Mouse (Mus musculus): Measurements from ENCODE around the gene Plekhm1.

Plekhm1 gene

GRCm38 (mm10) chr11:103314736-103315374 is 97.6 kb downstream of the Plekhm1 start:
- no peak for DNase-seq (ENCODE audit: low spot score in 2 of 2)

Measured in urinary bladder, postnatal 4 days (tissue).